ENCODE assay signal across 7 mouse cellular contexts in genomic region chr4:148087091-148087906, GRCm38 (mm10). TPM values are rescaled to one million over a fixed set of nuclear protein-coding genes. Genes with fewer than 3 reads are reported as not detected.
DNase-seq lines count a peak whose midpoint lies in the region; ATAC-seq and TF ChIP-seq lines count a peak whose summit lies in the region.

No protein-coding gene starts in this region.

- H3K9me3 ChIP-seq in E14TG2a.4 (ENCODE audit: low read length), result no peaks in the 10 kb centered on the region
- H3K9me3 ChIP-seq in forebrain, embryonic 15.5 days, result no peaks in the 10 kb centered on the region
- H3K9me3 ChIP-seq in hindbrain, postnatal 0 days (ENCODE audit: low read length), result no peaks in the 10 kb centered on the region
- no peaks in the 10 kb centered on the region for H3K9me3 ChIP-seq in liver, embryonic 15.5 days (replicated peaks)
- H3K9me3 ChIP-seq in neural tube, embryonic 15.5 days (replicated peaks), result no peaks in the 10 kb centered on the region

- H3K36me3 ChIP-seq in E14TG2a.4 (ENCODE audit: insufficient read depth, low read length), result peaks cover 23% of the 10 kb centered on the region
- H3K36me3 ChIP-seq in forebrain, embryonic 15.5 days, result no peaks in the 10 kb centered on the region
- H3K36me3 ChIP-seq in hindbrain, postnatal 0 days (ENCODE audit: insufficient read depth, low read length), result no peaks in the 10 kb centered on the region
- H3K36me3 ChIP-seq in liver, embryonic 15.5 days (replicated peaks), result no peaks in the 10 kb centered on the region
- H3K36me3 ChIP-seq in neural tube, embryonic 15.5 days, result no peaks in the 10 kb centered on the region

- TF ChIP-seq CTCF in E14TG2a.4 (conservative IDR thresholded peaks at IDR 0.05; ENCODE audit: low read length), result no peak
- TF ChIP-seq CTCF in hindbrain, postnatal 0 days (IDR thresholded peaks at IDR 0.05; ENCODE audit: low read depth), result no peak

- ATAC-seq in forebrain, embryonic 15.5 days (replicated peaks), result peak; percentile 57
- peak; percentile 50; the same call in 1 of the 2 replicates for ATAC-seq in hindbrain, postnatal 0 days
- ATAC-seq in liver, embryonic 15.5 days (ENCODE audit: insufficient read depth), result peak; percentile 22
- ATAC-seq in neural tube, embryonic 15.5 days (ENCODE audit: low FRiP score), result peak; percentile 56

- 3% methylated on average over 30 of the region's 30 CpGs for WGBS in forebrain, embryonic 15.5 days
- 5% methylated on average over 29 of the region's 30 CpGs for WGBS in hindbrain, postnatal 0 days
- 4% methylated on average over 30 of the region's 30 CpGs for WGBS in liver, embryonic 15.5 days (ENCODE audit: insufficient replicate concordance)
- WGBS in neural tube, embryonic 15.5 days, result 3% methylated on average over 26 of the region's 30 CpGs

- peak overlapping the region; percentile 77 for H3K4me2 ChIP-seq in forebrain, embryonic 15.5 days (replicated peaks)
- H3K4me2 ChIP-seq in hindbrain, postnatal 0 days (ENCODE audit: low read depth, low read length), result peak overlapping the region; percentile 84
- peak overlapping the region; percentile 87 for H3K4me2 ChIP-seq in liver, embryonic 15.5 days
- peak overlapping the region; percentile 83 for H3K4me2 ChIP-seq in neural tube, embryonic 15.5 days

- DNase-seq in ZHBTc4 (ENCODE audit: low read depth, low spot score), result peak; percentile 96
- DNase-seq in hindbrain, postnatal 0 days (ENCODE audit: low spot score), result no peak
- DNase-seq in left cerebral cortex, postnatal 14 days (ENCODE audit: low spot score in 2 of 2), result no peak

- H3K27me3 ChIP-seq in E14TG2a.4 (ENCODE audit: insufficient read depth, low read length), result no peaks in the 10 kb centered on the region
- no peaks in the 10 kb centered on the region for H3K27me3 ChIP-seq in forebrain, embryonic 15.5 days
- no peaks in the 10 kb centered on the region for H3K27me3 ChIP-seq in hindbrain, postnatal 0 days (ENCODE audit: insufficient read depth, low read length)
- no peaks in the 10 kb centered on the region for H3K27me3 ChIP-seq in liver, embryonic 15.5 days
- H3K27me3 ChIP-seq in neural tube, embryonic 15.5 days (replicated peaks), result no peaks in the 10 kb centered on the region

- peak overlapping the region; percentile 94 for H3K4me3 ChIP-seq in E14TG2a.4 (replicated peaks; ENCODE audit: low read length)
- peak overlapping the region; percentile 52 for H3K4me3 ChIP-seq in forebrain, embryonic 15.5 days
- peak overlapping the region; percentile 50 for H3K4me3 ChIP-seq in hindbrain, postnatal 0 days (ENCODE audit: low read length)
- H3K4me3 ChIP-seq in liver, embryonic 15.5 days (replicated peaks), result peak overlapping the region; percentile 71
- peak overlapping the region; percentile 56 for H3K4me3 ChIP-seq in neural tube, embryonic 15.5 days (replicated peaks)

- H3K4me1 ChIP-seq in E14TG2a.4 (replicated peaks; ENCODE audit: low read depth, low read length), result peaks cover 63% of the 10 kb centered on the region
- peaks cover 15% of the 10 kb centered on the region for H3K4me1 ChIP-seq in forebrain, embryonic 15.5 days
- peaks cover 5% of the 10 kb centered on the region; the same call in 1 of the 2 replicates for H3K4me1 ChIP-seq in hindbrain, postnatal 0 days (ENCODE audit: insufficient read depth, low read length)
- H3K4me1 ChIP-seq in liver, embryonic 15.5 days (replicated peaks), result peaks cover 60% of the 10 kb centered on the region
- peaks cover 37% of the 10 kb centered on the region for H3K4me1 ChIP-seq in neural tube, embryonic 15.5 days

- H3K27ac ChIP-seq in forebrain, embryonic 15.5 days (replicated peaks), result 0 out of 2 replicates have a peak overlapping the region, but pooled peaks have one; percentile 10
- peak overlapping the region; percentile 70; the same call in 1 of the 2 replicates for H3K27ac ChIP-seq in hindbrain, postnatal 0 days
- H3K27ac ChIP-seq in liver, embryonic 15.5 days (replicated peaks), result peak overlapping the region; percentile 71
- 0 out of 2 replicates have a peak overlapping the region, but pooled peaks have one; percentile 25 for H3K27ac ChIP-seq in neural tube, embryonic 15.5 days (replicated peaks)

- intact Hi-C loops in left cerebral cortex, postnatal 14 days (cut with DNase I), result no loop called here

- peak overlapping the region; percentile 48 for H3K9ac ChIP-seq in forebrain, embryonic 15.5 days (replicated peaks)
- H3K9ac ChIP-seq in hindbrain, postnatal 0 days (replicated peaks; ENCODE audit: low read length), result peak overlapping the region; percentile 49
- H3K9ac ChIP-seq in liver, embryonic 15.5 days, result peak overlapping the region; percentile 73
- peak overlapping the region; percentile 48 for H3K9ac ChIP-seq in neural tube, embryonic 15.5 days (replicated peaks)

RNA-seq across cellular contexts. Expression of gene Agtrap, which starts 0.5 kb away (rescaled TPM):
- polyA plus RNA-seq in forebrain, embryonic 15.5 days (2015; fragmentation: Nextera tagmentation; extraction: Ambion mirVana), result 4.6 and 5.6 TPM in 2 replicates
- total RNA-seq in hindbrain, postnatal 0 days (2014; rRNA removed), result 6.2 and 7.6 TPM in 2 replicates
- 9.9 and 10.4 TPM in 2 replicates for polyA plus RNA-seq in hindbrain, postnatal 0 days (2015; fragmentation: Nextera tagmentation; extraction: Ambion mirVana)
- polyA plus RNA-seq in liver, embryonic 15.5 days (2015; fragmentation: Nextera tagmentation; extraction: Ambion mirVana), result 10.0 and 11.0 TPM in 2 replicates
- 5.2 and 10.4 TPM in 2 replicates for polyA plus RNA-seq in neural tube, embryonic 15.5 days (2015; fragmentation: Nextera tagmentation; extraction: Ambion mirVana)
- 1 to 10 TPM; 5.8 to 8.1 TPM for total RNA-seq in left cerebral cortex, postnatal 14 days (2021)

RNA-seq across cellular contexts. Expression of gene Mad2l2, which starts 42.9 kb away (rescaled TPM):
- polyA plus RNA-seq in forebrain, embryonic 15.5 days (2015; fragmentation: Nextera tagmentation; extraction: Ambion mirVana), result 123 and 127 TPM in 2 replicates
- 39.9 and 56.5 TPM in 2 replicates for total RNA-seq in hindbrain, postnatal 0 days (2014; rRNA removed)
- polyA plus RNA-seq in hindbrain, postnatal 0 days (2015; fragmentation: Nextera tagmentation; extraction: Ambion mirVana), result 99.7 and 102 TPM in 2 replicates
- 12.9 and 13.2 TPM in 2 replicates for polyA plus RNA-seq in liver, embryonic 15.5 days (2015; fragmentation: Nextera tagmentation; extraction: Ambion mirVana)
- polyA plus RNA-seq in neural tube, embryonic 15.5 days (2015; fragmentation: Nextera tagmentation; extraction: Ambion mirVana), result 99.2 and 99.9 TPM in 2 replicates
- 10 to 100 TPM; 10.1 to 16.2 TPM for total RNA-seq in left cerebral cortex, postnatal 14 days (2021)

RNA-seq across cellular contexts. Expression of gene Draxin, which starts 43.2 kb away (rescaled TPM):
- polyA plus RNA-seq in forebrain, embryonic 15.5 days (2015; fragmentation: Nextera tagmentation; extraction: Ambion mirVana), result 21.2 TPM in 2 replicates
- total RNA-seq in hindbrain, postnatal 0 days (2014; rRNA removed), result 42.3 and 44.9 TPM in 2 replicates
- 7.2 TPM in 2 replicates for polyA plus RNA-seq in hindbrain, postnatal 0 days (2015; fragmentation: Nextera tagmentation; extraction: Ambion mirVana)
- polyA plus RNA-seq in liver, embryonic 15.5 days (2015; fragmentation: Nextera tagmentation; extraction: Ambion mirVana), result 0.07 and 0.10 TPM in 2 replicates
- 7.3 and 10.4 TPM in 2 replicates for polyA plus RNA-seq in neural tube, embryonic 15.5 days (2015; fragmentation: Nextera tagmentation; extraction: Ambion mirVana)
- 1 to 10 TPM in 1 of 2 experiments, under 1 TPM in 1; 0.46 to 1.2 TPM for total RNA-seq in left cerebral cortex, postnatal 14 days (2021)

RNA-seq across cellular contexts. Expression of gene Mthfr, which starts 48.4 kb away (rescaled TPM):
- polyA plus RNA-seq in forebrain, embryonic 15.5 days (2015; fragmentation: Nextera tagmentation; extraction: Ambion mirVana), result 16.6 and 17.1 TPM in 2 replicates
- total RNA-seq in hindbrain, postnatal 0 days (2014; rRNA removed), result 46.0 and 52.4 TPM in 2 replicates
- polyA plus RNA-seq in hindbrain, postnatal 0 days (2015; fragmentation: Nextera tagmentation; extraction: Ambion mirVana), result 9.3 and 10.6 TPM in 2 replicates
- 9.8 and 10.0 TPM in 2 replicates for polyA plus RNA-seq in liver, embryonic 15.5 days (2015; fragmentation: Nextera tagmentation; extraction: Ambion mirVana)
- polyA plus RNA-seq in neural tube, embryonic 15.5 days (2015; fragmentation: Nextera tagmentation; extraction: Ambion mirVana), result 16.5 and 17.3 TPM in 2 replicates
- 10 to 100 TPM; 24.9 to 28.3 TPM for total RNA-seq in left cerebral cortex, postnatal 14 days (2021)

RNA-seq across cellular contexts. Expression of gene Clcn6, which starts 48.7 kb away (rescaled TPM):
- polyA plus RNA-seq in forebrain, embryonic 15.5 days (2015; fragmentation: Nextera tagmentation; extraction: Ambion mirVana), result 30.8 and 33.4 TPM in 2 replicates
- total RNA-seq in hindbrain, postnatal 0 days (2014; rRNA removed), result 58.6 and 60.7 TPM in 2 replicates
- polyA plus RNA-seq in hindbrain, postnatal 0 days (2015; fragmentation: Nextera tagmentation; extraction: Ambion mirVana), result 22.0 and 24.4 TPM in 2 replicates
- polyA plus RNA-seq in liver, embryonic 15.5 days (2015; fragmentation: Nextera tagmentation; extraction: Ambion mirVana), result 1.5 and 1.6 TPM in 2 replicates
- polyA plus RNA-seq in neural tube, embryonic 15.5 days (2015; fragmentation: Nextera tagmentation; extraction: Ambion mirVana), result 28.0 and 29.0 TPM in 2 replicates
- 10 to 100 TPM; 60.1 to 61.1 TPM for total RNA-seq in left cerebral cortex, postnatal 14 days (2021)

Comparison
In these comparisons a context has a peak if more than half of its experiments do, and no peak if none do; other contexts are left out.
1. H3K27ac ChIP-seq: peak in every context shown above with its lines; median percentile 71 in liver, embryonic 15.5 days; 70 in hindbrain, postnatal 0 days; 25 in neural tube, embryonic 15.5 days; 10 in forebrain, embryonic 15.5 days.